Mouse (Mus musculus) gastrocnemius, postnatal 25 days (tissue): ENCODE data around the gene Adap1. TPM values are rescaled to one million over a fixed set of nuclear protein-coding genes. Genes with fewer than 3 reads are reported as not detected.

Source experiments
- DNase-seq: peaks from one replicate; pipeline ENCODE4 v3.0.0; 2022
- microRNA-seq, 2 experiments: library from miRNA; unstranded; fragments of <30 nt; microRNA quantifications; one replicate each; pipeline ENCODE4 v1.2.0; 2021; ENCODE audit warnings: borderline replicate concordance in 2 of 2
- total RNA-seq, 2 experiments: library from RNA; stranded (reverse); gene quantifications; 1 replicate in 1 of 2; 2 replicates in 1 of 2; pipeline ENCODE4 v1.2.3; 2021

Gene Adap1
- total RNA-seq, 2 experiments from 2014 or later = 1.1 to 1.4 TPM

- DNase-seq = no peak
These were observed 73.7 kb downstream of the Adap1 start for GRCm38 (mm10) chr5:139251736-139252080.

DNA sequence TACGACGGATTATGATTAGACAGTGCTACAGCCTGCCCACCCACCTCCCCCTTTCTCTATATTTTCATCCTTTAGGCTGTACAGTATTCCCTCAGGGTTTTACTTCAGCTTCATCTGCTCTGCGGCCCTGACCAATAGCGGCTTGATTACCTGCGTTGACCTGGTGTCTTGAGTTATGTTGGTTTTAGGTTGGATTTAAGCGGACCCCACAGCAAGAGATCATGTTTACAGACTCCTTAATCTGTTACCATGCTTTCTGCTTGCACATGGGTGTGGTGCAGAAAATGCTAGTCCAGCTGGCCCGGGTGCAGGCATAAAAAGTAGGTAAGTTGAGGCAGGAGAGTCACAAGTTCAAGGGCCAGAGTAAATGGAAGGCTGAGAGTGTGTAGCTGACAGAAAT is 74.1 kb downstream of the Adap1 start:
- DNase-seq = no peak

GRCm38 (mm10) chr5:139248846-139249245 is 76.6 kb downstream of the Adap1 start:
- DNase-seq = no peak

DNA sequence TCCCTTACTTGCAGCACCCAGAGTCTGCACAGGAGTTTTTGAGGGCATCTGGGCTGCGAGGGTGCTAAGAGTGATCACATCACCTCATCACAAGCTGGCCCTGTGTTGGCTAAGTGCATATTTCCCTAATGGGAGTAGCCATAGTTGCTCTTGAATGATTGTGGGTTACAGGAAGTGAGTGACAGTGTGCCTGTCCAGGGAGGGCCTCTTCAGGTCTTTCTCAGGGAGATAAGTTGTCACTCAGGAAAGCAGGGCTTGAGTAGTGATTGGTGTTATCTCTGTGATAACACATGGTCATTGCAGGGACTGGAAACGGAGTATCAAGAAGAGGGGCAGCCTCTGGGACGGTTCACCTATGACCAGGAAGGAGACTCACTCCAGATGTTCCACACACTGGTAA is 77.7 kb downstream of the Adap1 start:
- DNase-seq = no peak

- no peak for DNase-seq
These were observed 82.0 kb downstream of the Adap1 start for GRCm38 (mm10) chr5:139243384-139243783.

GRCm38 (mm10) chr5:139241022-139241761 is 84.2 kb downstream of the Adap1 start:
- DNase-seq = no peak

- DNase-seq = no peak
These were observed 88.0 kb downstream of the Adap1 start for GRCm38 (mm10) chr5:139237436-139237835.

GRCm38 (mm10) chr5:139234423-139234822 is 91.0 kb downstream of the Adap1 start:
- no peak for DNase-seq

- no peak for DNase-seq
These were observed 93.3 kb downstream of the Adap1 start for GRCm38 (mm10) chr5:139232083-139232482.

DNA sequence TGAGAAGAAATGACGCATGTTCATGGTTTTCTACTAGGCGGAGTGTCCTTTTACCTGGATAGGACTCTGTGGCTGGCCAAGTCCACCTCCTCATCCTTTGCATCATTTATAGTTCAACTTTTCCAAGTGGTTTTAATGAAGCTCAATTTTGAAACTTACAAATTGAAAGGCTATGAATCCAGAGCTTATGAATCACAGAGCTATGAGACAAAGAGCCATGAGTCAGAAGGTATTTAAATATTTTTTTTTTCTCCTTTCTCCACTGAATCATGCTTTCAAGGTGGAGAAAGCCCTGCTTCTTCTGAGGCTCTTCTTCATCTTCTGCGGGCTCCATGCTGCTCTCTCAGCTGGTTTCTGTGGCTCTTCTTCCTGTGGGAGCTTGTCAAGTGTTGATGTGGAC is 95.7 kb downstream of the Adap1 start:
- DNase-seq = no peak

DNA sequence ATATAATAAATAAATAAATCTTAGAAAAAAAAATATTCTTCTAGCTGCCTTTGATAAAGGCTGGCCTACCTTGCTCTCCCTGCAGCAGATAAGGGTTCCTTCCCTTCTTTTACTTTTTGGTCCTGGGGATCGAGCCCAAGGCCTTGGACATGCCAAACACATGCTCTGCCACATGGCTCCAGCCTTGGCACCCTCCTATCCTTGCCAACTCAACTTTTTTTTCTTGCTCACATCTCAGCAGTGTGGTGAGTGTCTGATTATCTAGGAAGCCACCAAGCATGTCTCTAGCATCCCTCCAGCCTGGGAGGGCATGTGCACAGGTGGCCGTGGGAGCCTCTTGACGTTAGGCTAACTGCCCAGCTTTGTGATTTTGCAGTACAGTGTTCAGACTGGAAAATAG is 97.1 kb downstream of the Adap1 start:
- no peak for DNase-seq

DNA sequence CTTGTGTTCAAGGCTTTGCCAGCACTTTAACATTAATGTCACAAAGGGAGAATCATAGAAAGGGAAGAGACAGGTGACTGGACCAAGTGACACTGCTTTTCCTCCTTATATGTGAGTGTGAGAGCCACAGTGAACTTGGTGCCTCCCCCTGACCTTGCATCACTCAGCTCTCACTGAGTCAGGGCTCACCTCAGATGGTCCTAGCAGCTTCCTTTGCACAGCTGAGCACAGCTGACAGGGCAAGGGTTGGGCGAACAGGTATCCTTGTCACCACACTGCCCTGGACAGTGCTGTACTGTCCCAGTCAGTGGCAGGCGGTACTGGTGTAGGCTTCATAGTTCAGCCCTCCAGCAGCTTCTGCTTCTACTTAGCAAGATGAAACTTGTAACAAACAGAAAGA is 97.8 kb downstream of the Adap1 start:
- no peak for DNase-seq

DNA sequence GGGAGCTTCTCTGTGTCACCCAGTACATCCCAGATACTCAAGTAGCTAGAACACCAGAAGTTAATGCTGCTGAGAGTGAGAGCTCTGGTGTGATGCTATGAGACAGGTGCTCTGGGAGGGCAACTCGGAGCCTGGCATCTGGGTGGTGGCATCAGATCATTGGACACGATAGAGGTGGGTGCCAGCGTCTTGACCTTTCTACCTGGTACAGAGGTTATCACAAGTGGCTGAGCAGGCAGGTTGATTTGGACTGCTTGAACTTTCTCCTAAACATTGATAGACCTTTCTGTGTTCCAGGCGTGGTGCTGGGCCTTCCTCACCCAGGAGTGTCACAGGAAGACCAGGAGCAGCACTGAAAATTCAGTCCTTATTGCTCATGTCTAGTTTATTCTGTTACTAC is 98.2 kb downstream of the Adap1 start:
- no peak for DNase-seq

- no peak for DNase-seq
These were observed 102.1 kb downstream of the Adap1 start for GRCm38 (mm10) chr5:139223331-139223730.

Small RNA genes within 50 kb of the gene (microRNA-seq; reads per million reads assigned to microRNA genes)
- 50.8 to 177 reads per million in 2 experiments for gene Mir339

Other genes starting within 250 kb of the Adap1 start
- 1 to 10 TPM in 1 of 2 experiments, under 1 TPM in 1; 0.91 to 1.3 TPM for gene Prkar1b, start 175.6 kb downstream of the Adap1 start, total RNA-seq
- 10 to 100 TPM; 11.9 to 12.1 TPM for gene Dnaaf5, start 175.4 kb downstream of the Adap1 start, total RNA-seq
- gene Sun1, start 125.0 kb downstream of the Adap1 start, total RNA-seq = 10 to 100 TPM; 33.2 to 35.6 TPM
- 10 to 100 TPM; 28.7 to 30.3 TPM for gene Get4, start 73.3 kb downstream of the Adap1 start, total RNA-seq
- 10 to 100 TPM; 74.4 to 86.5 TPM for gene Cox19, start 25.8 kb upstream of the Adap1 start, total RNA-seq
- not detected for gene Cyp2w1, start 27.0 kb upstream of the Adap1 start, total RNA-seq
- 10 to 100 TPM; 23.5 to 23.6 TPM for gene Gpr146, start 52.1 kb upstream of the Adap1 start, total RNA-seq
- gene C130050O18Rik, start 79.7 kb upstream of the Adap1 start, total RNA-seq = under 1 TPM; 0.32 to 0.61 TPM
- gene Gper1, start 97.5 kb upstream of the Adap1 start, total RNA-seq = 1 to 10 TPM in 1 of 2 experiments, under 1 TPM in 1; 0.82 to 1.6 TPM
- gene 3110082I17Rik, start 134.9 kb upstream of the Adap1 start, total RNA-seq = 1 to 10 TPM; 7.8 to 8.0 TPM
- 1 to 10 TPM; 7.3 to 8.2 TPM for gene Zfand2a, start 158.9 kb upstream of the Adap1 start, total RNA-seq
- gene Uncx, start 217.9 kb upstream of the Adap1 start, total RNA-seq = not detected